Mouse (Mus musculus): Measurements from ENCODE around the gene Sqstm1.

Gene Sqstm1

DNA sequence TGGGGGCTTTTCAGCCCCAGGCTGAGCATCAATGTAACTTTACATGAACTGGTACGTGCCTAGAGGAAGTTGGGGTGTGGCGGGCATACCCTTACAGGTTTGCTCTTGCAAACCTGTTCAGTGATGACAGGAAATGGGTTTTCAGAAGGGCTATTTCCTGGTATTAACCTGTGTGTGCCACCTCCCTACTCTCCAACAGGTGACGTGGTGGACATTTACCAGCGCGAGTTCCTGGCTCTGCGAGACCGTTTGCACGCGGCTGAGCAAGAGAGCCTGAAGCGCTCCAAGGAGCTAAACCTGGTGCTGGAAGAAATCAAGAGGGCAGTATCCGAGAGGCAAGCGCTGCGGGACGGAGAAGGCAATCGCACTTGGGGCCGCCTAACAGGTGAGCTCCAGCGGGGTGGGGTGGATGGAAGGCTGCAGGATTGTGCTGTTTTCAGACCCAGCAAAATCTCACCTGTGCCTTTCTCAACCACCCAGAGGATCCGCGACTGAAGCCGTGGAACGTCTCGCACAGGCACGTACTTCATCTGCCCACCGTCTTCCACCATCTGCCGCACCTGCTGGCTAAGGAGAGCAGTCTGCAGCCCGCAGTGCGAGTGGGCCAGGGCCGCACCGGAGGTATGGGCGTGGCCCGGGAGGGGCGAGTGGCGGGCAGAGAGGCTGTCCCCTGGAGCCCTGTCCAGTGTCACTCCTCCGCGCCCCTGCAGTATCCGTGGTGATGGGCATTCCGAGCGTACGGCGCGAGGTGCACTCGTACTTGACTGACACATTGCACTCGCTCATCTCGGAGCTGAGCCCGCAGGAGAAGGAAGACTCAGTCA lies 20.1 kb upstream of the Sqstm1 start:
- peak; percentile 45 to 62 for DNase-seq

DNA sequence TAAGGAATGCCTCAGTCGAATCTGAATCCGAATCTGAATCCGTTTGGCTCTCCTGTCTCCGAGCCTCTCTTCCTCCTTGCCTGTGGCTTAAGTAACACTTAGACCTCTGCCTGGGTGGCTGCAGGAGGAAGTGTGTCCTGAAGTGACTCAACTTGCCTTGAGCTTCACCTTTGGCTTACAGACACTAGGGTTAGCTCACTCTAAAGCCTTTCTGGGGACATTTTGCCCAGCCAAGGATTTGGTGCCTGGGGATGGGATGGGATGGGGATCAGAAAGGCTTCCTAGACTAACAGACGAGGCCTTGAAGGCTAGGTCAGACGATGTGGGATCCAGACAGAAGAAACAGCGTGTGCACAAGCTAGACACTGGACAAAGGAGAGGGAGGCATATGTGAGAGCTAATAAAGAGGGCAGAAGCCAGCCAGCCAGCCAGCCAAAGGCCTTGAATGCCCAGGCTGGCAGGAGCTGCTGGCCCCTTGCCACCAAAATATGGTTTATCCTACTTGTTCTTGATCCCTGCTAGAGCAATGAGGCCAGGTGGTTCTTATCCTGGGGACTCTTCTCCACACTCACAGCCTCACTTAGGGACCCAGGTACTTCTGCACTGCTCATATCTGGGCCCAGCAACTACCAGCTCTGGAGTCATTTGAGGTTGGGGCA lies 18.8 kb upstream of the Sqstm1 start:
- no peak for DNase-seq

DNA sequence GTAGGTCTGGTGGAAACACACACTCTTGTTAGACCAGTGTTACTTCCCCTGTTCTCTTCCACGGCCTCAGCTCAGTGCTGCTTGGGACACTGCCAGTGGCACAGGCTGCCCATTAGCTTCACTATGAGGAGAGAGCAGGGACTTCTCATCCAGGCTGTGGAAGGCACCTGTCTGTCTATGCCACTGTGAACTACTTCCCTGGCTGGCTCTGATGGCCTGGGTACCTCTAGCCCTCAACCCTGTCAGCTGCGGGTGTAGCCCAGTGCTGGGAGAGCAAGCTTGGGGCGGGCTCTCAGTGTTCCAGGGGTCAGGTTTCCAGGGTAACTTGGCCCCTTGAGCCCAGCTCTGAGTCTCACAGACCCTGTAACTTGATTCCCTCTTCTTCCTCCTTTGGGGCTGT lies 18.1 kb upstream of the Sqstm1 start:
- no peak for DNase-seq

DNA sequence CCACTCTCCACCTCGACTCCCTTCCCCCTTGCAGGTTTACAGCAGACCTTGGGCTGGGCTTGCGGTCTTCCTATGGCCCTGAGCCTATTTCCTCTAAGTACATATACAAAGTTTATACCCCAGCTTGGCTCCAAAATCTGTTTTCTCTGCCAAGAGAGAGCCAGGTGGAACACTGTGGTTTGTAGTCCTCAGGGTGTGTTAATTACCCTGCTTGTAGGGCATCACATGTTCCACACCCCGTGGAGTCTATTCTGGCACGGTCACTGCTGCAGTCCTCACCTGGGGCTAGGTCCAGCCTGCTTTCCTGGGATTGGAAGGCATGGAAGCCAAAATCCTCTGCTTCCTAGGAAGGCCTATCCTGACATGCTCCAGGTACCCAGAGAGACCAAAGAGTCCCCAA lies 17.1 kb upstream of the Sqstm1 start:
- no peak for DNase-seq

DNA sequence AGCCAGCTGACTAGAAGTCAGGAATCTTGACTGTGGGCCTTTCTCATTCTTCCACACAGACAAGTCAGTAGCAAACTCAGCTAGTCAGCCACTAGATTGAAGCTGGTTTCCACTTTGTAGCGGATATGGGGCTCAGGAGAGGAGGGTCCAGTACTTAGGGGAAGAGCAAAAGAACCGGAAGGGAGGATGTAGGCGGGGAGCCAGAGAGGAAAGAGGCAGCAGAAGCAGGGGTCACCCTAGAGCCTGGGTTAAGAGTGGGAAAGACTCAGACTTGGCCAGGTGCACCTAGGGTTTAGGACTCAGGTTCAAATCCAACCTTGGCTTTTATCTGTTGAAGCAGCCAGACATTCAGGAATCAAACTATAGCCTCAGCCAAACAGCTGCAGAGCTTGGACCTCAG lies 16.6 kb upstream of the Sqstm1 start:
- peak in 1 of 2 experiments; percentile 45 for DNase-seq

DNA sequence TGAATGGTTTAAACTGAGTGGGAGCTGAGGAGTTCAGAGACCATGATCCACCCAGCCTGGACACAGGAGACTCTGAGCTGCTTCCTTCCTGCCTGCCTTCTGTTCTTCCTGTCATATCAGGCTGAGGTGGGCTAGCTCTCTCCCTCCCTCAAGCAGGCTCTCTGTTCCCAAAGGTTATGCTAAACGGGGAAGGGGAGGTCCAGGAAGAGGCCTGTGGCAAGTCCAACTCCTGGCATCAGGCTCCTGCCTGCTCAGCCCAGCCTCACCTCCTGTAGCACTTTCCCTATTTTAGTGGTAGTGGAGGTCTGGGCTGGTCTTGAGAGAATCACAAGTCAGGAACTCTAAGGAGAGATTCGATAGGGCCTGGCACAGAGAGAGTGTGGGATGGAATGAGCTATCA lies 15.8 kb upstream of the Sqstm1 start:
- DNase-seq: no peak

DNA sequence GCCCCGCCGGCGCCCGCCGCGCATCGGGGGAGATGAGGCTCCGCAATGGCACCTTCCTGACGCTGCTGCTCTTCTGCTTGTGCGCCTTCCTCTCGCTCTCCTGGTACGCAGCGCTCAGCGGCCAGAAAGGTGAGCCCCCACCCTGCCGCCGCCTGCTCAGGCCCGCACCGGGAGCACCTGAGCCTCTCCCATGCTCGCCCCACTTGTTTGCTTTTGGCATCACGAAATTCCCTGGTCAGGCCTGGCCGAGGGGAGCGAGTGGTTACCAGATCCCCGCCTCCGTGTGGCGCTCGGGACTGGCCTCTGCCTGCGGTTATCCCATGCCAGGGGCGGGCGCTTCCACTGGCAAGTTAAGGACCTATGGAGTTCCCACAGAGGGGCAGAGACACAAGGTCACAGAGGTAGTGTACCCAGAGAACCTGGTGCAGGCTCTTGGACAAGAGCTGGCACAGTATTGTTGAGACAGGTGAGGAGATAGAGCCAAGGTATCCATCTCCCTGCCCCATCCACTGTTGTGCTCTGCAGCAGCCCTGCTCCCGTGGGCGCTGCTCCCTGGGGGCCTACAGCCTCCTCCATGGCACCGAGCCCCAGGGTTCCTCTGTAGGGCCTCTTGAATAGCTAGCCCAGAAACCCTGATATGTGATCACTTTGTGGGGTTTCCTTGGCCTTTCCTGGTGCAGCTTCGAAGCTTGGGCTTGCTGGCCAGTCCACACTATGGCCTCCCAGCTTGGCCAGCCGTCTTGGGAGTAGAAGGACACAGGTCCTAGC lies 15.2 kb upstream of the Sqstm1 start:
- peak; percentile 63 to 76 for DNase-seq

DNA sequence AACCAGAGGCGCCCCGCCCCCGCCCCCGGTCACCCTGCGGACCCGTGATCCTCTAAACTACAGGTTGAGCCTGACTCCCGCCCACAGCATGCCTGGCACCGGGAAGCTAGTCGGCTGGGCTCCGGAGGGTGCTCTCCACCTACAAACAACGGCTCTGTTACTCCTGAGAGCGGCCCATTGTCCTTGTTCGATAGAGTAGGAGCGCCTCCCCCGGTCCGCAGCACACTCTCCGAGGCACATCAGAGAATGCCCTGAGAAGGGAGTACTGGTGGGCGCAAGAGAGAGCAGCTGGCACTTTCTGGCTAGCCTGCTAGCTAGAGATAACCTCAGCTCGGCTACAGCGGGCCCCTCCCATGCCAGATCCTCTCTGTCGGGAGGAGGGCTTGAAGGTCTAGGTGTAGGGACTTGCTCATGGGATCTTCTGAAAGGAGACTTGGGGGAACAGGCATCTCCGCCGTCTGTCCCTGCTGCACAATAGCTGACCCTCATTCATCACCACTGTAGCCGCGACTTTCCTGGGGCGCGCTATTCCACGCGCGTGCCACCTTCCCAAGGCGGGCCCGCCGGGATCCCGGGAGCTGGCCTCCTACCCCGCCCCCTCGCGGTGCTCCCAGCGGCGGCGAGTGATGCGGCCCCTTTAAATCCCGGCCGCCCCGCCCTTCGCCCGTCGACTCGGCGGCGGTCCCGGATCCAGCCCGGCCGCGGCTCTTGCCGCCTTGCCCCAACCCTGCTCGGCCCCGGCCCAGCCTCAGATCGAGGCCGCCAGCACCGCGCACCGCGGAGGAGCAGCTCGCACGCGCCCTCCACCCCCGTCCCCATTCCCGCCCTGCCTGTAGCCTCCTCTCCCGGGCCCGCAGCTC lies 14.3 kb upstream of the Sqstm1 start:
- peak; percentile 90 to 93 for DNase-seq

DNA sequence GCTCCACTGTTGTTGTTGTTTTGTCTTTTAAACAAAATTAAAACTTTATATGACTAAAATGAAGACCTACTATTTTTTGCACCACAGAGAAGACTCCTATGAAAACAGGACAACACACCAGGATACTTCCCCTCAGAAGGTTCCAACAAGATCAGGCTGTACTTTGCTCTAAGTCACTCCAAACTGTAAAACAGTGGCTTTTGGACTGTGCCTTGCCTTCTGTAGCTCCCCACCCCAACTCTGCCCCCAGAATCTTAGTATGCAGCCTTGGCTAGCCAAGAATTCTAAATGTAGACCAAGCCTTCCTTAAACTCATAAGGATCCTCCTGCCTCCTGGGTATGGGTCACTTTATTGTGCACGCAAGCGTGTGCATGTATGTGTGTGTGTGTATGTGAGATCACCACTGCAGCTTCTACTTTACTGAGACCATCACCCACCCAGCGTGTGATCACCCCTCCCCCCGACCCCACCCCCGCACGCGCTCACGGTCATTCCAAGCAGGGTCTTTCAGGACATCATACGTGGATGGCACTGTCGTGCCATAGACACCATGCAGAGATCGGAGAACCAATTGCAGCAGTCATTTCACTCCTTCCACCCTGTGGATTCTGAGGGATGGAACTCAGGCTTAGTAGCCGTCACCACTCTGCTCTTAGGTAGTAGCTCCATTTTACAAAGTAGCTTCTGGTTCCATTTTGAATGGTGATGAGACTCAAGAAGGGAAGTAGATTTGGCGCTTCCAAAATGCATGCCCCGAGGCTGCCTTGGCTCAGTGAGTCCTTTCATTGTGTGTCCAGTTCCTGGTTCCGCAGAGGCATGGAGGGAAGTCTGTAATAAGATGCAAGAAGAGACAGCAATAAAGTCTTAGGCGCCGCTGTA lies 13.4 kb upstream of the Sqstm1 start:
- DNase-seq: no peak

DNA sequence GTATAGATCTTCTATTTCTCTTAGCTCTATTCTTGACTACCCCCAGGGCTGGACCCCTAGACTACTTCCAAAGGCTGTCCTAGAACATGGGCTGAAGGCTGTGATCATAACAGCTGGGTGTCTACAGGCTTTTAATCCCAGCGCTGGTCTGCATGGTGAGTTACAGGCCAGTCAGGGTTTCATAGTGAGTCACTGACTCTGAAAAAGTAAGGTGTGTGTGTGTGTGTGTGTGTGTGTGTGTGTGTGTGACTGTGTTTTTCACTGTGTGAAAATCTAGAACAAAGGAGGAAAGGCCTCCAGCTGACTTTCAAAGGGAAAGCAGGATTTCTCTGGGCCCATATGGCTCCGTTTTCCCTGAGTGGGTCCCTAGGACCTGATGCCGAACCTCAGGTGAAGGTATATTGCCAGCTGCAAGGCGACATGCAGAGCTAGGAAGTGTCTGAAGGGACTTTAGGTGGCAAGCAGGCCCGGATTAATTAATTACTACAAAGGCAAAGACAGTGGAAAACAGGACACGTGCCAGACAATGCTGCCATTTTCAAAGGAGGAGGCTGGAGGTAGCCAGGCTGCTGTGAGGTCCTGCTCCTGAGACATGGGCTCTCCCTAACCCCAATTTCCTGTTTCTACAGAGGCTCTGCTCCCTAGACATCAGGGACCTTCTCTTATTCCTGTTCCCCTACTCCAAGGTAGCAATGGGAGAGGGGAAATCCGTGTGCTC lies 12.1 kb upstream of the Sqstm1 start:
- DNase-seq: peak in 1 of 2 experiments; percentile 51

DNA sequence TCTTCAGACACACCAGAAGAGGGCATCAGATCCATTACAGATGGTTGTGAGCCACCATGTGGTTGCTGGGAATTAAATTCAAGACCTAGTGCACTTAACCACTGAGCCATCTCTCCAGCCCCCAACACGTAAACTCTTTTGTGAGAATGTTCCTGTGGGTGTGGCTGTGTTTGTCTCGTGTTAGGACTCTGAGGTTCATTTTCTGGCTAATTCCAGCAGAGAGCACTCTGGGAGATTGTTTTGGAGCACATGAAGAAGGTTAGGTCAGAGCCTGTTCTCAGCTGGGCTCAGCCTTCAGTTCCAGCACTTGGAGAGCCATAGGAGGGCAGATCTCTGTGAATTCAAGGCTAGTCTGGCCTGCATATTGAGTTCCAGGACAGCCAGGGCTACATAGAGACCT lies 9.2 kb upstream of the Sqstm1 start:
- DNase-seq: no peak

DNA sequence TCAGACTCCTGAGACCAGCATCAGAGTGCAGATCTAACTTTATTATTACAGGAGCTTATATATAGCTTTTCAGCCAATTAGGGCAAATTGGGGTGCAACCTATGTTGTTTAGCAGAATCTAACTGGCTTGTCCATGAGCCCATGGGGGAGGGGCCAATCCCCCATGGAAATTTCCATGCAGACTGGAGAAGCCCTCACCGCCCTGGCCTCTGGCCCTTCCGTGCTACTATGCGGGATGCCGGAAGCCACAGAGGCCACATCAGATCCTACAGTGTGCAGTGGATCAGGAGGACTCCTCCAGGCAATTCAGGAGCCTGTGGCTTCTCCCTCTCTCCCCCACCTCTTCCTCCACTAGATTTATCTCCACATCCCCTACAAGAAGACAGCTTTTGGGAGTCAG lies 7.2 kb upstream of the Sqstm1 start:
- DNase-seq: peak; percentile 54 to 69

DNA sequence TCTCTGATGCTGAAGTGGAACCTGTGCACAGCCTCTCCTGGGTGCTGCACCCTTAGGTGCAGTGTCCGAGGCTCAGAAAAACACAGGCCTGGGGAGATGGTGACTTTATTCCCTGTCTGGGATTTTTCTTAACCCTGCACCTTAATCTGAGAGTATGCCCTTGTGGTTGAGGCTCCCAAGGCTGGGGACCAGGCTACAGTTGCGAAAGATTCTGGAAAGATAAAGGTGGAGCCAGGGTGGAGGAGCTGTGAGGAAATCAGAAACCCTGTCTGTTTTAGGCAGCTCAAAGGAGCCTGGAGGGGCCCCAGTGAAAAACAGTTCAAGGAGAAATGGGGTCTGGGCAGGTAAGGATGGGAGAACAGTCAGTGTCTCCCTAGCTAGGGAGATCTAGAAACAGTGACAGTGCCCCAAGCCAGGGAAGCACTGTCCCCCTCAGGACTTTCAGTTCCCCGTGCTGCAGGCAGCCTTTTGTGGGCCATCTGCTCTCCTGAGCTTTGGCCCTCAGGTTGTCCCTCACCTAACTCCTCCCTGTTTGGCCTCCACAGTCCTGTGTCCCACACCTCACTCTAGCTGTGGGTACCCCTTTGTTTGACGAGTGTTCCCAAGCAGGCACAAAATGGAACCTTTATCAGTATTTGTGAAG lies 6.2 kb upstream of the Sqstm1 start:
- DNase-seq: no peak

DNA sequence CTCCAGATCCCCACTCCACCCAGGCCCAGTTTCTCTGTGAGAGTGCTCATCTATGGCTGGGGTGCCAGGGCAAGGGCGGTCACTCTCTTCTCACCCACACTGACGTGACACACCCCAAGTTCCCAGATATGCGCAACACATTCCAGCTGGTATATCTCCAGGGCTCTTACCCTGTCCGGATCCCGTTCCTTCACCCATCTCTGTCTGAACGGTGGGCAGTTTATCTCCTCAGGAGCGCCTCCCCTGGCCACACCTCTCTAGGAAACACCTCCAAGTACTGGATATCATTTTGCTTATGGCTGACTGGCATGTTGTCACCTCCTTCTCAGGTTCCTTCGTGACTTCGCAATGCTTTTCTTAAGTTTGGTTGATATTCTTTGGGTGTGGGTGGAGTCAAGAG lies 5.0 kb upstream of the Sqstm1 start:
- no peak for DNase-seq

DNA sequence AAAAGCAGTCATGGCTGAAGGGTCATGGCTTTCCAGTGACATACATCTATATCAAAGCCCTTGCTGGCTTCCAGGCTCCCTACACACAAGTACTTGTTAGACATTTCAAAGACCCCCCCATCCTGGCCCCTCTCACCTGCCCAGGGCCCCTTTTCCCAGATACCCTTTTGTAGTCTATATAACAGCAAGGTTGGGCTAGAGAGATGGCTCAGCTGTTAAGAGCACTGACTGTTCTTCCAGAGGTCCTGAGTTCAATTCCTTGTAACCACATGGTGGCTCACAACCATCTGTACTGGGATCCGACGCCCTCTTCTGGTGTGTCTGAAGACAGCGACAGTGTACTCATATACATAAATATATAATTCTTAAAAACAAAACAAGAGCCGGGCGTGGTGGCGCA lies 4.0 kb upstream of the Sqstm1 start:
- no peak for DNase-seq

DNA sequence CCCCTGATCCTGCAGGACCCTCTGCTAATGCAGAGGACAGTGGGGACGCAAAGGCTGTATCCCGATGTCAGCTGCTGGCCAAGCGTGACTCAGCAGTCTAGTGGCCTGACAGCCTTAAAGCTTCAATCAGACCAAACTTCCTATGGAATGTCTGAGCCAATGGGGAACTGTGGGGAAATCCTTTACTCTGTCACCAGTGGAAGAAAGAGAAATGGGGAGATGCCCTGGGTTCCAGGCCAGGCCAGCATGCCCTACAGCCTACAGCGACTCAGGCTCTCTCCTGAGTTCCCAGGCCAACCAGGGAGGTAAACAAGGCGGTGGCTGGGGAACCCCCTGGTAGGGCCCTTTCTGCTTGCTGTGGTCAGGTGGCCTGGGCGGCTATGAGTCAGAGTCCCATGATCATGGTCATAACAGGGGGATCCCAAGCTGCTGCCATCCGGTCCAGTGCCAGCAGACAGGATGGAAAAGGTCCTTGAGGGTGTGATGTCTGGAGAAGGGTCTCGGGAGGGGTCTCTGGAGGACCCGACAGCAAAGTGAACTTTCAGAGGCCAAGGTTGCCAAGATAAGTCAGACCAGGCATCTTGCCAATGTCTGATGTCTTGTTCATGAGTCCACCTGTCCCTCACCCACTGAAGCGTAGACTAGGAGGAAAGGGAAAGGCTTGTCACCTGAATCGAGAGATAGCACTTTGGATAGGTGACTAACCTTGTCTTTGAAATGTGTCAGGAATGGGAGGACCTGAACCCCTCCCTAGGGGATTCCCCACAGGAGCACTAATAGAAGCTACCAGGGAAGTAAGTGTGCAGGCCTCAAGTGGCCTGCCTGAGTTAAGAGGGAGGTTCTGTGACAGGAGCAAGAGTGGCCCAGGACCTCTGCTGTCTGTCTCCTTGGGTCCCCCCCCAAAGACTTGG lies 2.5 kb upstream of the Sqstm1 start:
- DNase-seq: peak; percentile 75 to 88

DNA sequence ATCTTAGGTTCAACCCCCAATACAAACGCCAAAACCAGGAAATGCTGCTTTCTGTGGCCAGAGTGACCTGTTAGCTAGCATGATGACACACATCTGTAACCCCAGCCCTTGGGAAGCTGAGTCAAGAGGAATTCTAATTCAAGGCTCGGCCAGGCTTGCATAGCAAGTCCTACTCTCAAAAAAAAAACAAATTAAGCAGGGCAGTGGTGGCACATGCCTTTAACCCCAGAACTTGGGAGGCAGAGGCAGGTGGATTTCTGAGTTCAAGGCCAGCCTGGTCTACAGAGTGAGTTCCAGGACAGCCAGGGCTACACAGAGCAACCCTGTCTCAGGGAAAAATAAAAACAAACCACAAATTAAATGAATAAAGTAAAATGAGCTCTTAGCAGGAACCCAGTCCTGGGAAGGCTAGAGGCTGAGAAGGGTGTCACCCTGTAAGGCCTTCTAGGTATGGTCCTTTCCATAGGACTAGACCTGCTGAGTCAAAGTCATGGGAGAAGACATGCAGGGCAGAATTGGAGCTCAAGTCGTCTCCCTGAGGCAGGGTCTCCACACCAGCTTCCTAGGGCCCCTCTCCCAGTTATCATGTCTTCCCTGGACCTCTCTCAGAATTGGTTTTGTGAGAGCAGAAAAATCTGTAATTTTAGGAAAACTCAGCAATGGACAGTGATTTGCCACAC lies 1.6 kb upstream of the Sqstm1 start:
- DNase-seq: no peak

DNA sequence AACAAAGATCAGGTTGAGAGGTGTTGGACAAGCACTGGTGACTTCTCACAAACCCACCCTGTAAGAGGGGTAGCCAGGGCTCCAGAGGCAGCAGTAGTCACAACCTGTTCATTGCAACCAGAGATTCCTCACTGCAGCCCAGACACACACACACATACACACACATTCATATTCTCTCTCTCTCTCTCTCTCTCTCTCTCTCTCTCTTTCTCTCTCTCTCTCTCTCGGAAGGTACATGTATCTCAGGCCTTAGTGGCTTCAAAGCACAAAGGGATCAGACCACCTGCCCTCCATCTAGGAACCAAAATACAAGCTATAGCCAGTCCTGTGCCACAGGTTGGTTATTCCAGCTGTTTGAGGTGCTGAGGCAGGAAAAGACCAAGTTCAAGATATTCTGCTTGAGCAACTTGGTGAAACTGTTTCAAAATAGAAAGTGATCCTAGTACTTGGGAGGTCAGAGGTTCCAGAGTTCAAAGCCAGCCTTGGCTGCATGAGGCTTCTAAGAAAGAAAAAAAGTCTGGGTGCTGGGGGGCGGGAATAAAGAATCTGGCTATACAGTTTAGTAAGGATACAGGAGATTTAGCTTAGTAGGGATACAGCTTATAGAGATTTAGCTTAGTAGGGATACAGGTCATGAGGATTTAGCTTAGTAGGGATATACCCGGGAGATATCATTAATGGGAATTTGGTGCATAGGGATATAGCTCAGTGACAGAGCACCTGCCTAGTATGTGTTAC lies 864 bp upstream of the Sqstm1 start:
- DNase-seq: no peak

Data from kidney, postnatal 4 days (tissue).